Mouse (Mus musculus) embryonic facial prominence, embryonic 10.5 days (tissue): ENCODE measurements at regions not wholly inside any gene's neighbourhood (a gene's known extent, or its start where the extent isn't known, plus 50 kb on each side); places are given as distances from the start of the nearest gene placed in this dataset.

Experiments
- DNase-seq: peaks from one replicate; pipeline ENCODE4 v3.0.0-alpha.2; 2017; ENCODE audit warnings: low spot score
- H3K27ac ChIP-seq: fragments of 300-500 bp; sonication (generic); replicated peaks from 2 replicates; pipeline ENCODE4 v1.5.1; 2016; ENCODE audit warnings: mild to moderate bottlenecking
- H3K27me3 ChIP-seq: fragments of 300-500 bp; sonication (generic); replicated peaks from 2 replicates; pipeline ENCODE4 v1.6.1; 2016; ENCODE audit warnings: low read depth, mild to moderate bottlenecking; ENCODE audit not compliant: poor library complexity, severe bottlenecking
- H3K36me3 ChIP-seq: fragments of 300-500 bp; sonication (generic); replicated peaks from 2 replicates; pipeline ENCODE4 v1.6.1; 2016; ENCODE audit warnings: mild to moderate bottlenecking, moderate library complexity
- H3K4me1 ChIP-seq: fragments of 300-500 bp; sonication (generic); 2 replicates; pipeline ENCODE4 v1.6.1; 2016
- H3K4me3 ChIP-seq: fragments of 300-500 bp; sonication (generic); 2 replicates; pipeline ENCODE4 v1.5.1; 2016; ENCODE audit warnings: mild to moderate bottlenecking, moderate library complexity
- H3K9me3 ChIP-seq: fragments of 300-500 bp; sonication (generic); 2 replicates; pipeline ENCODE4 v1.6.1; 2016; ENCODE audit warnings: mild to moderate bottlenecking
- WGBS: fragments of 180-500 bp; shearing (Covaris S2); methylation state at CpG from one replicate; pipeline ENCODE4 v1.1.7; 2016; 5-methylcytosine and 5-hydroxymethylcytosine counted together

DNA sequence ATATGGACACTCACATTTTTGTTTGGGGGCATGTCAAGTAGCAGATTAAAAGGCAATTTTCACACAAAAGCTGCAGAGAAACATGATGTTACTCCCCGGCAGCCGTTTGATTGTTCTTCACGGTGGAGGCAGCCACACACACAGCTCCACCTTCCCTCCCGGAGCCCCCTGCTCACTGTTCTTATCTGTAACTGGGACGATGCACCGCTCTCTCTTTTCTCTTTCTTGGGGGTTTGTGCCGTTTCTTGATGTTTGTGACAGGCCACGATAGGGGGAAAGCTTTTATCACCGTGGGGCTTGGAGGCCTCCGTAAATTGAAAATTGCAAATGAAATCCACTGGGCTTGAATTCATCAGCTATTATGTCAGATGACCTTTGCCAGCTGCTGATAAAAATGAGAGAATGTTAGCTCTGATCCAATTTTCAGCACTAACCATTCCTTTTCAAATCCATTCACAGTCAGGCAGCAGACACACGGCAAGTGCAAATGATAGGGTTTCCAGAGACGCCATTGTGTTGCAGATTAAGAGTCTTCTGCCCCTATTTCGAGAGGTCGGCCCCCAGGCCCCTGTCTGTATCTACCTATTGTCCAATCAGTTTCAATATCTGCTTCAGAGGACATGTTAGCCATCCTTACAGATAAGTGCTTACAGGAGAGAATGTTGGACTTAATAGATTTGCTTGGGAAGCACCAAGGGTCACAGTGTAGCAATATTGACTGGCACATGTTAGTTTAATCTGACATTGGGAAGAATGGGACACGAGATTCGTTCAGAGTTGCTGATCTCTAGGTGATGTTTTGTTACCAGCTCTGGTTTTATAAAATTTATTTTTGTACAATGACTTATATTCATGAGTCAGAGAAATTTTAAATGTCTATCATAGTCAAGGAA lies 168.1 kb upstream of the Sox2 start:
- no peak for DNase-seq
- no peaks in the 10 kb centered on the region for H3K9me3 ChIP-seq
- peaks cover 7% of the 10 kb centered on the region for H3K27me3 ChIP-seq
- H3K4me1 ChIP-seq, result peaks cover 15% of the 10 kb centered on the region
- no peak overlapping the region for H3K4me3 ChIP-seq
- 47% methylated on average over 16 of the region's 16 CpGs for WGBS
- H3K27ac ChIP-seq, result no peak overlapping the region
- H3K36me3 ChIP-seq, result no peaks in the 10 kb centered on the region

DNA sequence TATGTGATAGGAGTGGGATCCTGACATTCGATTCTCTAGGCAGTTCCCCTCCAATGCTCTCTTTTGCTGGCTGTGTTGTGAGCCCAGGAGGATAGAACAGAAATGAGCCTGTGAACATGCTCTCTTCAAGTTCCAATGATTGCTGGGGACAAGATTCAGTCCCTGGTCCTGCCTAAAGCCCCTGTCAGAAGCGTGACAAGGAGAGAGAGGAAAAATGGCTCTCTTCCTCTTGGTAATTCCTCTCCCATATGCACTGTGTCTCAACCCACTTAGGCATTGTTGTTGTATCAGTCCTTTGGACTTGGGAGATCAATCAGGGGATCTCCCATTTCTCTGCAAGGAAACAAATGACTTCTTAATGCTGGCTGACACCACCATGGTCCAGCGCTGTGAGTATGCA lies 168.9 kb upstream of the Sox2 start:
- 61% methylated on average over 3 of the region's 3 CpGs for WGBS
- no peaks in the 10 kb centered on the region for H3K9me3 ChIP-seq
- H3K27me3 ChIP-seq, result peaks cover 7% of the 10 kb centered on the region
- H3K4me1 ChIP-seq, result peaks cover 10% of the 10 kb centered on the region
- H3K36me3 ChIP-seq, result no peaks in the 10 kb centered on the region
- DNase-seq, result no peak
- no peak overlapping the region for H3K27ac ChIP-seq
- H3K4me3 ChIP-seq, result no peak overlapping the region

DNA sequence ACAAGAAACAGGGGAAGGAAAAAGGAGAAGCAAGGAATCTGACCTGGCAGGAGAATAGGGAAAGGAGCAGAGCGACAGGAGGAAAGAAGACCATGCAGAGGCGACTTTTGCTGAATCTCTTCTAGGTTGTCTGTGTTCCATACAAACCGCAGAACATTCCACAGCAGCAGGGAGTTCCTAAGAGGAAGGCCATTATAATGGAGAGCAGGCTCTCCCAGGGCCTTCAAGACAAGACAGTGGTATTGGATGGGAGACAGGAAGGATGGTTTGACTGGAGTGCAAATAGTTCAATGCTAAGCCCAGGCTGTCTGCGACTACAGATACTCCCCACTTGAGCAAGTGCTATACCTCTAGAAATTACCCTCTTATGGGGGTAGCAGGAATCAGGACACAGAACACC lies 176.1 kb upstream of the Sox2 start:
- no peak overlapping the region for H3K27ac ChIP-seq

DNA sequence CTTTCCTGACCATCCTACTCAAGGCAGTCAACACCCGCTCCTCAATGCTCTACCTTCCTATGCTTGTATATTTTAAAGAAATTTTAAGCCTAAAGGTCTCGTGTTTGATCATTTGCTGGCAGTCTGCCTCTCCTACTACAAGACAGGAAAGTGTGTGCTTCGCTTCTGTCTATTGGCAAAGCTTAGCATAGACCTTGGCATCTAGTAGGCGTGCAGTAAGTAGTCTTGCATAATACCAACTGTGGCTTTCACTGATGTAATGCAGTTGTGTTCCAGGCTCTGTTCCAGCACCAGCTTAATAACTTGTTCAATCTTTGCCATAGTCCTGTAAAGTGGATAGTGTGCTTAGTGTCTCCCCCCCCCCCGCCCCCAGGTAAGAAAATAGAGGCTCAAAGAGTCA lies 179.5 kb upstream of the Sox2 start:
- no peak overlapping the region for H3K4me3 ChIP-seq
- H3K4me1 ChIP-seq, result no peaks in the 10 kb centered on the region
- no peaks in the 10 kb centered on the region for H3K27me3 ChIP-seq
- no peaks in the 10 kb centered on the region for H3K9me3 ChIP-seq
- DNase-seq, result no peak
- WGBS, result 92% methylated on average over 5 of the region's 5 CpGs
- H3K27ac ChIP-seq, result no peak overlapping the region
- no peaks in the 10 kb centered on the region for H3K36me3 ChIP-seq

More for the DNA sequence above, 176.1 kb upstream of the Sox2 start:
- Histone ChIP-seq H3K4me1 (no peaks in the 10 kb centered on the region), H3K4me3 (no peak overlapping the region), H3K9me3 (no peaks in the 10 kb centered on the region), H3K27me3 (no peaks in the 10 kb centered on the region), H3K36me3 (no peaks in the 10 kb centered on the region)
- 50% methylated on average over 4 of the region's 4 CpGs for WGBS
- DNase-seq, result no peak

DNA sequence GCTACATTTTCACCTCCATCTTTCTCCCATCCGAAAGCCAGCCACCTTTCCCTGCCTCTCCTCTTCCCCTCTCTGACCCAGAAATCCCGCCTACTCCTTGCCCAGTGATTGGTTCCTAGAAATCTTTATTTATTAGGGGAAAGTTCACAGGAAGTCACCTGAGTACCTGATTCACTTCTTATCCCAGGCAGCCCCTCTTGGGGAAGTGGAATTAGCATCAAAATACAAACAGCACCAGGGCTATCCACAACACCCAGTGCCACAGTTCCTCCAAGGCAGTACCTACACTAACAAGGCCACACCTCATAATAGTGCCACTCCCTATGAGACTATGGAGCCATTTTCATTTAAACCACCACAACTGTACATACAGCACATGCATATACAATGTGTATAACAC lies 180.3 kb upstream of the Sox2 start:
- WGBS, result 82% methylated on average over 2 of the region's 2 CpGs
- no peaks in the 10 kb centered on the region for H3K9me3 ChIP-seq
- no peaks in the 10 kb centered on the region for H3K4me1 ChIP-seq
- H3K27me3 ChIP-seq, result no peaks in the 10 kb centered on the region
- DNase-seq, result no peak
- no peak overlapping the region for H3K4me3 ChIP-seq
- H3K36me3 ChIP-seq, result no peaks in the 10 kb centered on the region
- H3K27ac ChIP-seq, result no peak overlapping the region

DNA sequence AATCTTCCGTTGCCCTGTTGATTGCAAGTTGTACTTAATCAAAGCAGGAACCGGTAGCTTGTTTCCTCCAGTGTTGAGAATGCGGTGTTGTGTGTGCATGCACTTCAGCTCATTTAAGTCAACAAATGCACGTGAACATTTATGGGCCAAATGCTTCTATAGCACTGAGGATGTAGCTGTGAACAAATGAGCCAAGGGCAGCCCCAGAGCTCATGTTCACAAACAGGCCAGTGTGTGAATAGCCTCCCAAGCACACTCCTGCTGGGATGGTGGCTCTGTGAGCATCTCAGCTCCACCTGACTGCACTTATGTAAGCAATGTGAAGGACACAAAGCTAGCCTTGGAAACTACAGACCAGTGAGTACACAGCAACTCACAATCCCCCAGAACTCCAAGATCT lies 183.9 kb upstream of the Sox2 start:
- no peak overlapping the region for H3K27ac ChIP-seq
- H3K4me3 ChIP-seq, result no peak overlapping the region
- H3K9me3 ChIP-seq, result no peaks in the 10 kb centered on the region
- H3K36me3 ChIP-seq, result no peaks in the 10 kb centered on the region
- no peaks in the 10 kb centered on the region for H3K27me3 ChIP-seq
- WGBS, result 79% methylated on average over 4 of the region's 4 CpGs
- no peak for DNase-seq
- no peaks in the 10 kb centered on the region for H3K4me1 ChIP-seq

DNA sequence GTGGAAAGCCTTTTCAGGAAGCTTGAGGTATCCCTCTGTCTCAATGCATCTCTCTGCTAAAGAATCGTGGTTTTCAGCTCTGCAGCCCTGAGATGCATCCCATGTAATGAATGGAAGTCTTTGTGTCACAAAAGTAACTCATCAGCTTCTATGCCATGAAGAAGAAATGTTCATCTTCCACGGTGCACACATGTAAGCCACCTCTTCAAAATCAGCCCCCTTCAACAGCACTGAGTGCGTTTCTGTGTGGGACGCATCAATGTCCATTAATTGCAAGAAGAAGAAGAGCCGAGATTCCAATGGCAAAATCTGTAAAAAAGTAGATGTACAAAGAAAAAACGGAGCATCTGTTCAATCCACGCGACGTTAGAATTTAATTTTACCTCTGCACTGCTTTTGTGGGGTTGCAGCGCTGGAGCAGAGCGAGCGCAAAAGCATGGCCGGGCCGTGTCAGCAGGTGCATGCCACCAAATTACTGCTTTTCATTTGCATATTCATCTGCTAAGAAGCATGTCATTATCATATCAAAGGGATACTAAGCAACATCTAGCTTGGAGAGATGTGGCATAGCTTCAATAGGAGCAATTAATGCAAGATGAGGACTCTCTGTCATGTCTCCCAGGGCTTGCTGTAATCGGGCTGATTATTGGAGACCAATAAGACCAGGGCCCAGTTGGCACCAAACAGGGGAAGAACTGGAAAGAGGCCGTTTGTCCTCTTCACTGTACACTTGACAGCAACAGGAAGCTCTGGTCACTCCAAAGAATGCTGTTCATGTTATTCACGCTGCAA lies 185.0 kb upstream of the Sox2 start:
- H3K36me3 ChIP-seq, result no peaks in the 10 kb centered on the region
- no peaks in the 10 kb centered on the region for H3K4me1 ChIP-seq
- WGBS, result 84% methylated on average over 17 of the region's 17 CpGs
- H3K9me3 ChIP-seq, result no peaks in the 10 kb centered on the region
- H3K27me3 ChIP-seq, result no peaks in the 10 kb centered on the region
- H3K4me3 ChIP-seq, result no peak overlapping the region
- no peak for DNase-seq
- no peak overlapping the region for H3K27ac ChIP-seq

DNA sequence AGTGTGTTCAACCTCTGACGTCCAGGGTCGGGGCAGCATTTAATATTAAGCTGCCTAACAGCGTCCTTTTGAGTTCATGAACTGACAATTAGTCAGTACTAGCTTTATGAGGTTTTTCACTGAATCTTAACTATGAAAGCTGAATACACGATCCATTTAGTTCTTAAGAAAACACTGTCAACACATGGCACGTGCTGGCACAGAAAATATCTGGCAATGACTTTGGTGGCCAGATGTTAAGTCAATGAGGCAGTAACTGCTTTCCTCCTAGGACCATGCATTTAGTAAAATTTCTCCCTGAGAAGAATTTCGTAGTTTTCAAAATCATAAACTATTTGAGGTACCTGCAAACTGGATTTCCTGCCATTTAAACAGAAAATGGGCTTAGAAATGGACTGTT lies 191.4 kb upstream of the Sox2 start:
- H3K36me3 ChIP-seq, result no peaks in the 10 kb centered on the region
- 83% methylated on average over 6 of the region's 6 CpGs for WGBS

DNA sequence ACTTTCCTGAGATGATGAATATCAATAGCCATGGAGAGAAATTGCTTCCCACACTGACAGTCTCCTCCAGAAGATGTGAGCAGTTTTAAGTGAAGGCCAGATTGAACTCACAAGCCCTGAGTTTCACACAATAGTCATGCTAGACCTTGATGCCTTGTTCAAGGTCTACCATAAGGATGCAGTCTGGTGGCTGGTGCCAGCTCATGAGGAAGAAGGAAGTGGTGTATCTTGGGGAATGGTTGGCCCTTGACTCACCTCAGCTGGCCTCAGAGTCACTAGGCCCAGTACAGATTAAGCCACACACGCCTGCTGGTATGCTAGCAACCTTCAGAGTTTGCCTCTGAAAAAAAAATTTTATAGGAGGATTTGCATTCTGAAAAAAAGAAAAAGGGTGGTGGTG lies 192.4 kb upstream of the Sox2 start:
- Histone ChIP-seq H3K27me3 (no peaks in the 10 kb centered on the region), H3K4me1 (peaks cover 5% of the 10 kb centered on the region), H3K4me3 (no peak overlapping the region), H3K27ac (no peak overlapping the region), H3K9me3 (no peaks in the 10 kb centered on the region), H3K36me3 (no peaks in the 10 kb centered on the region)
- DNase-seq, result no peak
- 83% methylated on average over 1 of the region's 1 CpGs for WGBS

More for the DNA sequence above, 191.4 kb upstream of the Sox2 start:
- H3K4me3 ChIP-seq, result no peak overlapping the region
- no peak overlapping the region for H3K27ac ChIP-seq
- no peaks in the 10 kb centered on the region for H3K27me3 ChIP-seq
- peaks cover 5% of the 10 kb centered on the region for H3K4me1 ChIP-seq
- no peaks in the 10 kb centered on the region for H3K9me3 ChIP-seq
- no peak for DNase-seq

DNA sequence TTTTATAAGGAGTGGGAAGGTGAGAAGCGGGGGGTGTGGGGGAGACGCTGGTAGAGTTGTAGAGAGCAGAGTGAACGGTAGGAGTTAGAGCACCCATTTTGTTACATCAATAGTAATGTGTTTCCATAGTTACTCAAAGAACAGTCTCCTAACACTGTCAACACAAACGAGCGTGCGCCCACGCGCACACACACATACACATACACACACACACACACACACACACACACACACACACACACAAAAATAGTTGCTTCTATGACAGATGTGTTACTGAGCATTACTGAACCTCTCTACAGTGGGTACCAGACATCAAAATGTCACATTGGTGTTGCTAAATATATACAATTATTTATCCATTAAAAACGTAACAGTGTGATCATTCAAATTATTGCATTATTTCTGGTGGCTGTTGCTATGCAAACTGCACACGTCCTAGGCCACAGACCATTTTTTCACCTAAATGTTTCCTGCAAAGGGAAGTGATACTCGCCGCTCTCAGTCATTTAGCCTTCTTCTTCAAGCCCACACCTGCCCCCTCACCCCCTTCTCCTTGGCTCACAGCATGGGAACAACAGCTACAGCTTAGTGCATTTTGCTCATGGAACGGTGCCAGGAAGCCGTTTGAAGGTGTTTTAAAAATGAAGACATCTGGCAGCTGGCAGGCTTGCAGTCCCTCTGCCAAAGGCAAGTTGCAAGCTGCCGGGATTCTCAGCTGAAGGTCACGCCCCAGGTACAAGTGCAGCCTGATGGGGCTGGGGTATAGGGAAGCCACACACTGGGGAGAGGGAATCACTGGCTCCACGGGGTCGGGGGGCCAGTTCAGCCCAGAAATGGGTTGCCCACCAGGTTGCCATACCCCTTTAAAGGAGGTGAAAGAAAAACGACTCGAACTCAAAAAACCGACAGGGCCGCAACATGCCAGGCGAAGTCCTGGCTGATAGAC lies 193.4 kb upstream of the Sox2 start:
- H3K4me1 ChIP-seq, result peaks cover 5% of the 10 kb centered on the region
- no peak for DNase-seq
- no peak overlapping the region for H3K4me3 ChIP-seq
- H3K27me3 ChIP-seq, result no peaks in the 10 kb centered on the region
- H3K36me3 ChIP-seq, result no peaks in the 10 kb centered on the region
- no peaks in the 10 kb centered on the region for H3K9me3 ChIP-seq
- 79% methylated on average over 23 of the region's 23 CpGs for WGBS
- no peak overlapping the region for H3K27ac ChIP-seq

DNA sequence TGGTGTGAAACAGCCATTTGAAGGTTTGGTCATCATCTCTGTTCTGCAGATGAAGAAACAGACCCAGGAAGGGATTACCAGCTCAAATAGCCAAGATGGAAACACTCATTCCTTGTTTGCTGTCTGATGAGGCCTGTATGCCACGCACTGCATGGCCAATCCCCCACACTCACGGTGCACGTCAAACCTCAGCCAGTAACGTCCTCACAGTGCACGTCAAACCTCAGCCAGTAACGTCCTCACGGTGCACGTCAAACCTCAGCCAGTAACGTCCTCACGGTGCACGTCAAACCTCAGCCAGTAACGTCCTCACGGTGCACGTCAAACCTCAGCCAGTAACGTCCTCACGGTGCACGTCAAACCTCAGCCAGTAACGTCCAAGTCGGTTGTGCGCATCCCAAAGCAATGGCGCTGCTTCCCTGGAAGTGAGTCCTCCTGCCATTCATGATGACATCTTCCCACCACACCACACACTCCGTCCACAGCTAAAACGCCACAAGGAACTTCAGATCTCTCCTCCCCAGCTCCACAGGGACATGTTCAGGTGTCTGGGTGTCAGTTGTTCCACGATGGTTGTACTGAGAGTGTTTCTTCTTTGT lies 196.1 kb upstream of the Sox2 start:
- WGBS, result 94% methylated on average over 24 of the region's 24 CpGs
- no peaks in the 10 kb centered on the region for H3K27me3 ChIP-seq
- no peak for DNase-seq
- H3K4me1 ChIP-seq, result peaks cover 5% of the 10 kb centered on the region
- no peaks in the 10 kb centered on the region for H3K9me3 ChIP-seq
- H3K36me3 ChIP-seq, result no peaks in the 10 kb centered on the region
- H3K4me3 ChIP-seq, result no peak overlapping the region
- H3K27ac ChIP-seq, result no peak overlapping the region

DNA sequence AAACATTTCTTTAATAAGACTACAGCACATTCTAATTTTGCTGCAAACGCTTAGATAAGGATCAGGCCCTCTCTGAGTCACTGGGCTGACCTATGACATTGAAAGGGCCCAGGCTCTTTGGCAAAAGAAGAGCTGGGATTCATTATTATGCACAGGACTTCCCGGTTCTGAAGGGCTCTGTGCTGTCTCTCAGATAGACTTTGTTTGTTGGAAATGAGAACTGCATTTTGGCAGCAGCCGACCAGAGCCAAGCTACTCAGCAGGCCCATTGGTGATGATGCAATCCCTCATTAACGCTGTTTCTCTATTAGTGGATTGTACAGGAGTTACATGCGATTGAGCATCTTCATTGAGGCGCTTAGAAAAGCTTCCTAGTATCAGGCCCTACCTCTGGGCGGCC lies 204.9 kb upstream of the Sox2 start:
- H3K9me3 ChIP-seq, result peaks cover 7% of the 10 kb centered on the region; the same call in 1 of the 2 replicates
- WGBS, result 37% methylated on average over 7 of the region's 7 CpGs
- peaks cover 11% of the 10 kb centered on the region for H3K27me3 ChIP-seq
- H3K4me1 ChIP-seq, result peaks cover 42% of the 10 kb centered on the region
- H3K4me3 ChIP-seq, result no peak overlapping the region
- H3K36me3 ChIP-seq, result no peaks in the 10 kb centered on the region
- H3K27ac ChIP-seq, result peak overlapping the region; percentile 35; the same call in 1 of the 2 replicates
- DNase-seq, result peak; percentile 29
